ENCODE assay signal across 19 mouse cellular contexts in the genomic region with DNA sequence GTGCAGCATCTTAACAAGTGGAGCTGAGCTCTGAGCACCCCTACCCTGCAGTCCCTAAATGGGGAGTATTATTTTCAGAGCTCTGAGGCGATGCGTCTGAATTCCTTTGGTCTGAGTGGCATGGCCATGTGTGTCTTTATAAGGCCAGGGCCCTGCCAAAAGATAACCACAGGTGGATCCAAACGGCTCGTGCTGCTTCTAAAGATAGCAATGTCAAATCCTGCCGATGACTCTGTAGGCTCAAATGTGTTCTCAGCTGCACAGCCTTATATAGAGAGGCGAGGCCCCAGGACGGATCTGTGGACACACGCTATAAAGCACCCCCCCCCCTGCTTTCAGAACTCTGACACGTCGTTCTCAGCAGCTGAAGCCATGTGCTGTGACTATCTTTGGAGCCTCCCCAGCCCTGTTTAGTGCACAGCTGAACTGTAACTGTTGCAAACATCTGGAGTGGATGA.
A peak's percentile ranks its signal among the peaks of the same experiment; 100 is the strongest.
DNase-seq lines count a peak whose midpoint lies in the region; ATAC-seq and TF ChIP-seq lines count a peak whose summit lies in the region.
"Had no signal": no experiment of that assay in that cellular context is flagged by ENCODE, and none has a peak within 500 bp of the region (broad histone marks: within the 10 kb centered on the region; RNA-seq: fewer than 3 reads in every experiment).

No protein-coding gene starts in this region.

- H3K27ac ChIP-seq in lung, embryonic 14.5 days (ENCODE audit: low read depth) = peak overlapping the region; percentile 37; the same call in 1 of the 2 replicates
- peak overlapping the region; percentile 98 for H3K27ac ChIP-seq in heart, embryonic 16.5 days (ENCODE audit: low read length)
- H3K27ac ChIP-seq in forebrain, embryonic 15.5 days (replicated peaks) = no peak overlapping the region
- H3K27ac ChIP-seq: hindbrain, embryonic 12.5 days; liver, embryonic 13.5 days; neural tube, embryonic 15.5 days had no signal

- DNase-seq in lung, embryonic 14.5 days = no peak
- no peak for DNase-seq in lung, postnatal 36 days
- DNase-seq in heart, adult 8-10 months (ENCODE audit: low spot score) = peak; percentile 38
- DNase-seq in skeletal muscle tissue, adult 2 months (ENCODE audit: low read depth, low spot score) = peak; percentile 21
- DNase-seq: adrenal gland, adult 8-10 months; cerebellum, adult 11-12 months; forebrain, postnatal 0 days; gastrocnemius, postnatal 25 days; kidney, adult 8-10 months; kidney, postnatal 36 days; liver, embryonic 13.5 days; lung, postnatal 10 days; thymus, postnatal 25 days had no signal

- no peak overlapping the region for H3K9ac ChIP-seq in lung, embryonic 14.5 days
- H3K9ac ChIP-seq in heart, embryonic 16.5 days (ENCODE audit: low read length) = peak overlapping the region; percentile 77
- no peak overlapping the region for H3K9ac ChIP-seq in forebrain, embryonic 15.5 days (replicated peaks)
- H3K9ac ChIP-seq: forebrain, postnatal 0 days; hindbrain, embryonic 12.5 days; liver, embryonic 13.5 days; neural tube, embryonic 15.5 days had no signal

- no peak for TF ChIP-seq CTCF in lung, embryonic 14.5 days (IDR thresholded peaks at IDR 0.05; ENCODE audit: low read depth)

- H3K27me3 ChIP-seq in lung, embryonic 14.5 days (ENCODE audit: insufficient read depth, low read length) = no peaks in the 10 kb centered on the region
- H3K27me3 ChIP-seq in heart, embryonic 16.5 days (ENCODE audit: control insufficient read depth, insufficient read depth, low read length) = no peaks in the 10 kb centered on the region
- H3K27me3 ChIP-seq in forebrain, embryonic 15.5 days = no peaks in the 10 kb centered on the region
- H3K27me3 ChIP-seq: hindbrain, embryonic 12.5 days; neural tube, embryonic 15.5 days had no signal

- peaks cover 4% of the 10 kb centered on the region; the same call in 1 of the 2 replicates for H3K4me1 ChIP-seq in lung, embryonic 14.5 days (ENCODE audit: insufficient read depth)
- H3K4me1 ChIP-seq in heart, embryonic 16.5 days (ENCODE audit: control insufficient read depth, insufficient read depth, low read length) = peaks cover 38% of the 10 kb centered on the region
- peaks cover 22% of the 10 kb centered on the region for H3K4me1 ChIP-seq in forebrain, embryonic 15.5 days

- peaks cover 2% of the 10 kb centered on the region; the same call in 1 of the 2 replicates for H3K9me3 ChIP-seq in lung, embryonic 14.5 days (ENCODE audit: low read depth, low read length)
- H3K9me3 ChIP-seq in heart, embryonic 16.5 days (replicated peaks; ENCODE audit: control insufficient read depth, low read length) = peaks cover 4% of the 10 kb centered on the region; the same call in 1 of the 2 replicates
- no peaks in the 10 kb centered on the region for H3K9me3 ChIP-seq in forebrain, embryonic 15.5 days
- H3K9me3 ChIP-seq: liver, embryonic 13.5 days; neural tube, embryonic 15.5 days had no signal

- WGBS in lung, embryonic 14.5 days = 45% methylated on average over 10 of the region's 10 CpGs
- WGBS in heart, embryonic 16.5 days = 24% methylated on average over 10 of the region's 10 CpGs
- WGBS in forebrain, embryonic 15.5 days = 79% methylated on average over 10 of the region's 10 CpGs

- H3K4me2 ChIP-seq in lung, embryonic 14.5 days = no peak overlapping the region
- peak overlapping the region; percentile 58 for H3K4me2 ChIP-seq in heart, embryonic 16.5 days (ENCODE audit: low read depth, low read length)
- H3K4me2 ChIP-seq in forebrain, embryonic 15.5 days (replicated peaks) = no peak overlapping the region
- H3K4me2 ChIP-seq: hindbrain, embryonic 12.5 days; liver, embryonic 13.5 days; neural tube, embryonic 15.5 days had no signal

- no peaks in the 10 kb centered on the region for H3K36me3 ChIP-seq in lung, embryonic 14.5 days (ENCODE audit: insufficient read depth)
- H3K36me3 ChIP-seq in heart, embryonic 16.5 days (ENCODE audit: control insufficient read depth, insufficient read depth) = no peaks in the 10 kb centered on the region
- H3K36me3 ChIP-seq in forebrain, embryonic 15.5 days = no peaks in the 10 kb centered on the region
- H3K36me3 ChIP-seq: hindbrain, embryonic 12.5 days; liver, embryonic 13.5 days; neural tube, embryonic 15.5 days had no signal

- no peak overlapping the region for H3K4me3 ChIP-seq in lung, embryonic 14.5 days (ENCODE audit: low read depth, low read length)
- peak overlapping the region; percentile 49 for H3K4me3 ChIP-seq in heart, embryonic 16.5 days (ENCODE audit: low read length)
- no peak overlapping the region for H3K4me3 ChIP-seq in forebrain, embryonic 15.5 days
- H3K4me3 ChIP-seq: hindbrain, embryonic 12.5 days; liver, embryonic 13.5 days; neural tube, embryonic 15.5 days had no signal

- no peak for ATAC-seq in lung, embryonic 14.5 days (ENCODE audit: insufficient read depth)
- ATAC-seq in heart, embryonic 16.5 days (replicated peaks; ENCODE audit: extremely low read depth, insufficient read depth, low FRiP score) = peak; percentile 84
- no peak for ATAC-seq in granulocyte monocyte progenitor cell, adult 5-6 weeks (replicated peaks; ENCODE audit: poor library complexity, severe bottlenecking)
- no peak for ATAC-seq in forebrain, embryonic 15.5 days (replicated peaks)
- ATAC-seq: forebrain, postnatal 0 days; inflammation-experienced regulatory T-cells, adult 6 months had no signal

Comparison
In these comparisons a context has a peak if more than half of its experiments do, and no peak if none do; other contexts are left out.
1. DNase-seq: peak in heart, adult 8-10 months (single experiment) and skeletal muscle tissue, adult 2 months (single experiment); none in lung, embryonic 14.5 days (single experiment) and lung, postnatal 36 days (single experiment).